Mouse (Mus musculus): ENCODE results near the gene Dph6. TPM values are rescaled to one million over a fixed set of nuclear protein-coding genes. Genes with fewer than 3 reads are reported as not detected.

The Dph6 gene
- total RNA-seq, 2 experiments from 2014 or later, result 18.2 to 50.2 TPM

GRCm38 (mm10) chr2:114542325-114542724 is 112.4 kb downstream of the Dph6 start:
- no peak for ATAC-seq (replicated peaks; ENCODE audit: poor library complexity)

DNA sequence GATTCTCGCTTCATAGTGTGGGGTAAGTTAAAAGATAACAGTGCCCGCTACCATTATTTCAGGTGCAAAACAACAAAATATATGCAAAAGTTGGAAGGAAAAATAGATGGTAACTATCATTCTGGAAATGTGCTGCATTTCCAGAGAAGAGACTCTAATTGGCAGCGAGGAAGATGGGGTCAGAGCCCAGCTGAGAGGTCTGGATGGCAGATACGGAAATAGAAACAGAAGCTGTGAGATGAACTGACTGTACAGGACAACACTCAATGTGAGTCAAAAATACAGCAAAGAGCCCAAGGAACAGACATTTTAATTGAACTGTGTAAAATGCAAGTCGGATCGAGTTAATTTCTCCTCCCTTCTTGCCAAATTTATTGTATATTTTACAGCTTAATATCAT is 114.3 kb downstream of the Dph6 start:
- no peak for ATAC-seq (replicated peaks; ENCODE audit: poor library complexity)

DNA sequence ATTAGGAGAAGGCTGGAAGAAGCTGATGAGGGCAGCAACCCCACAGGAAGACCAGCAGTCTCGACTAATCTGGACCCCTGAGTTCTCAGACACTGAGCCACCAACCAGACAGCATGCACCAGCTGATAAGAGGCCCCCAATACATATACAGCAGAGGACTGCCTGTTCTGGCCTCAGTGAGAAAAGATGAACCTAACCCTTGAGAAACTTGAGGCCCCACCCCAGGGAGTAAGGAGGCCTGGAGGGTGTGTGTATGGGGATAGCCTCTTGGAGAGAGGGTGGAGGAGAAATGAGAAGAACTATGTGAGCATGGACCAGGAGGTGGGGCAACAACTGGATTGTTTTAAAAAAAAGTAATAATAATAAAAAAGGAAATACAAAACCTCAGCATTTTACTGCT is 118.7 kb downstream of the Dph6 start:
- ATAC-seq (replicated peaks; ENCODE audit: poor library complexity), result no peak

GRCm38 (mm10) chr2:114531010-114531756 is 123.6 kb downstream of the Dph6 start:
- ATAC-seq (replicated peaks; ENCODE audit: poor library complexity), result no peak

GRCm38 (mm10) chr2:114520414-114520813 is 134.3 kb downstream of the Dph6 start:
- ATAC-seq (replicated peaks; ENCODE audit: poor library complexity), result no peak

DNA sequence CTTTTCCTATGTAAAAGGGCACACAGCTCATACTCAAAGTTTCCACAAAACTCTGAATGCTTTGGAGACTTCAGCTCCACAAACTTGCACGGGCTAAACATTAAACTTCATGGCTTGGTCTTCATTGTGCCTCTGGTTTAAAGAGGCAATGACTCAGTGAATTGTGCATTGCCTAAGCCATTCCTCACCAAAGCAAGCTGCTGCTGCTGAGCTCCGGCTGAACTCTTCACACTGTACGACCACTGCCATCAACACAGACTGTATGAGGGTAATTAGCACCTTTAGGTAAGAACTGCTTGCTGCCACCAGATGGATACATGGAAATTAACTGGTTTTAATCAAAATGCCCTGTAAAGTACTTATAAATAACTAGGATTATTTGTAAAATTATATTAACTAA is 134.9 kb downstream of the Dph6 start:
- ATAC-seq (replicated peaks; ENCODE audit: poor library complexity), result no peak

GRCm38 (mm10) chr2:114492398-114492797 is 162.4 kb downstream of the Dph6 start:
- ATAC-seq (replicated peaks; ENCODE audit: poor library complexity), result no peak

DNA sequence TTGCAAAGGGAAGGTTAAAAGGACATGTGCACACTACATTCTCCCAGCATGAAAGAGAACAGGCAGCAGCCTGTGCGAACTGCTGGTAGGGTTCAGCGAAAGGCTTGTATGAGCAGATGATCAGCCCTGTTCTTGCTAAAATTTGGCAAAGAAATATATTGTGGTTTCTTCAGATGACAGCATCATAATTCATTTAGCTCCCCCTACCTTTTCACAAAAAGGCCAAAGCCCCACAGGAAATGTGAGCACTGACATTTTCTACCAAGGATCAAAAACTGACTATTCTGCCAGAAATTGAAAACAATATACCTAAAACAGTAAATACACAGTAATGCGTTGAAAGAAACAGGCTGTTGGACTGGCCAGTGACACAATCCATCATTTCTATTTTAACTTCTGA is 162.9 kb downstream of the Dph6 start:
- ATAC-seq (replicated peaks; ENCODE audit: poor library complexity), result no peak

DNA sequence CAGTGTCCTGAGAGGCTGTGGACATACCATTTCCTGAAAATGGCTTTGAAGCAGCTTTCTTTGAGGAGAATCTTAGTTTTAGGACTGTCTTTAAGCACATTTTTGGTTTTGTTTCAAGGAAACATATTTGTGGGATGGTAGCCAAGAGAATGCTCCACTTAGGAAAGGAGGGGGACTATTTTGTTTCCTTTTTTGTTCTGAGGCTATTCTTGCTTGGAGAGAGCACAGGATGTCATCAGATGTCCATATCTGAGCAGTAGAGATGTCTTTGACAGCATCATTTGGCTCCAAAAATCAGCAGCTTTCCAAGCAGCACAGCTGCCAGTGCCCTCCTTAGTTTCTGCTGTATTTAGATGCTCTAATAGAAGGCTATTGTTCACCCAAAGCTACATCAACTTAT is 167.8 kb downstream of the Dph6 start:
- ATAC-seq (replicated peaks; ENCODE audit: poor library complexity), result no peak
